Mouse (Mus musculus): ENCODE data around the gene Slc5a6.

DNA sequence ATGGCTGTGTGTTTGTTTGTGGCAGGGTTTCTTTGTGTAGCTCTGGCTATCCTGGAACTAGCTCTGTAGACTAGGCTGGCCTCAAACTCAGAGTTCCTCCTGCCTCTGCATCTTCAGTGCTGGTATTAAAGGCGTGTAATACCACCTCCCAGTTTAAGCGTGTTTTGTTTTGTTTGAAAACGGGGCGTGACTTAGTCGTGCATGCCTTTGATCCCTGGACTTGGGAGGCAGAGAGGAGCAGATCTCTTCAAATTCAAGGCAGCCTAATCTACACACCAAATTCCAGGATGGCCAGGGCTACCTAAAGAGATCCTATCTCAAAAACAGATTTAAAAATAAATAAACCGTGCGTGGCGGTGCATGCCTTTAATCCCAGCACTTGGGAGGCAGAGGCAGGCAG lies 17.2 kb downstream of the Slc5a6 start:
- TF ChIP-seq CTCF (IDR thresholded peaks at IDR 0.05; ENCODE audit: low read depth, low read length) (no peak), POLR2A (IDR thresholded peaks at IDR 0.05; ENCODE audit: borderline replicate concordance, low read depth, low read length) (no peak)
